Mouse (Mus musculus) spleen, adult 18-20 months (tissue): ENCODE data around the gene Zfp995.
"Not testable (repeated sequence)": the region's sequence is repeated elsewhere in the genome, so short reads cannot be mapped to it uniquely, and the experiment has no call there.

Experiments
- DNase-seq, 2 experiments: peaks; one replicate each; pipeline ENCODE4 v3.0.0; 2022; ENCODE audit warnings: mixed read lengths in 2 of 2

Gene Zfp995

DNA sequence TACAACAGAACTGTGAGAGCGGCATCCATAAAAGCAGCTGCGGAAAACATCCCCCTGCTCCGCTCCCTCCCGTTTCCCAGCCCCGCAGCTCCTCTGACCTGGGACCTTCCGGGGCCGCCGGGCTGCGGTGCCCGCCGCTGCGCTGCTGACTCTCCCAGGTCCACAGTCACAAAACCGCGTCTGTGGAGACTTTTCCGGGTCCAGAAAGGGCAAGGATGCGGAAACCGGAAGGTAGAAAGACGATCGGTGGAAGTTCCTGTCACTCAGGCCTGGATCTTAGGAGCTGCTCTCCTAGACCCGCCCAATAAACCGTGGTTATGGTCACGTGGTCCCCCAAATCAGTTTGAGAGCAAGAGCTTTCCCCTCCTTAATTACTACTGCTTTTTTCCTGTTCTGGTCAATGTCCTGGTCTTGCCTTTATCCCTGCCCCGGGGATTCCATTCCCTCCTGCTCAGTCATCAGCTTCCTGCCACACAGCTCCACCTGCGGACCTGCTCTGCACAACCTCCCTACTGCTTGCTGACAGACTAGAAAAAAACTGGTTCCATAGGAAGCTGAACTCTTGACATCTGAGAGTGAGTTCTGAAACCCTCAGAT, at the start of gene Zfp995:
Gene Zfp995, minus strand, starts transcription at position 471 of the 597 bp plus-strand sequence.
- peak in 1 of 2 experiments; percentile 35 for DNase-seq

DNA sequence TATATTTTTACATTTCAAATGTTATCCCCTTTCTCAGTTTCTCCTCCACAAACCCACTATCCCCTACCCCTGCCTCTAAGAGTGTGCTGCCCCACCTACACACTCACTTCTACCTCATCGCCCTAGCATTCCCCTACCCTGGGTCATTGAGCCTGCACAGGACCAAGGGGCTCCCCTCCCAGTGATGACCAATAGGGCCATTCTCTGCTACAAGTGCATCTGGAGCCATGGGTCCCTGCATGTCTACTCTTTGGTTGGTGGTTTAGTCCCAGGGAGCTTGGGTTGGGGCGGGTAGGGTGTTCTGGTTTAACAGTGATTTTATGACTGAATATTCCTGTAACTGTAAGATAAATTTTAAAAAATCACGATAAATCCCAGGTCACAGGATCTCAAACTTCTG, 687 bp downstream of the Zfp995 start:
- no peak for DNase-seq

DNA sequence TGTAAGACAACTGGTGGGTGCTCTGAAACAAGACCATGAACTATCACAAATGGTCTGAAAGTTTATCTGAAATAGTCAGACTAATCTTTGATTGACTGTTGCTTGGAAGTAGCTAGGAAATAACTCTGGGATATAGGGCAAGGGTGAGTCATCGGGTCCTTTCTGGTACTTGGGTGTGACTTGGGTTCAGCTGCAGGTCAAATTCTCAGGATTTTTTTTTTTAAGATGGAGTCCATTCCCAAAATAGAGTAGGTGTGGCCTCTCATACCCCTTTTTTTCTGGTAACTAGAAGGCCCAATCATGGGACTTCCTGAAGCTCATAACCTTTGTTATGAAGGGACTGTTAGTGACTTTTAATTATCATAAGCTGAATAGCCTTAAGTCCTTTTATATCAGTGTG, 38.5 kb downstream of the Zfp995 start:
- no peak for DNase-seq

DNA sequence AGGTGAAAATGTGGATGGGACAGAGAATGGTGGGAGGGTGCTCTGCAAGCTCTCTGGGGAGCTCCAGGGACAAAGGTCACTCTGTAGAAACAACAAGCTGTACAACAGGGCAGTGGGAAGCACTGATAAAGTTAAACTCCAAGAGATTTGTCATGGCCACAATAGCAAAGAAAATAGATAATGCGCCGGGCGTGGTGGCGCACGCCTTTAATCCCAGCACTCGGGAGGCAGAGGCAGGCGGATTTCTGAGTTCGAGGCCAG, 63.5 kb downstream of the Zfp995 start:
- DNase-seq, result not testable (repeated sequence)

DNA sequence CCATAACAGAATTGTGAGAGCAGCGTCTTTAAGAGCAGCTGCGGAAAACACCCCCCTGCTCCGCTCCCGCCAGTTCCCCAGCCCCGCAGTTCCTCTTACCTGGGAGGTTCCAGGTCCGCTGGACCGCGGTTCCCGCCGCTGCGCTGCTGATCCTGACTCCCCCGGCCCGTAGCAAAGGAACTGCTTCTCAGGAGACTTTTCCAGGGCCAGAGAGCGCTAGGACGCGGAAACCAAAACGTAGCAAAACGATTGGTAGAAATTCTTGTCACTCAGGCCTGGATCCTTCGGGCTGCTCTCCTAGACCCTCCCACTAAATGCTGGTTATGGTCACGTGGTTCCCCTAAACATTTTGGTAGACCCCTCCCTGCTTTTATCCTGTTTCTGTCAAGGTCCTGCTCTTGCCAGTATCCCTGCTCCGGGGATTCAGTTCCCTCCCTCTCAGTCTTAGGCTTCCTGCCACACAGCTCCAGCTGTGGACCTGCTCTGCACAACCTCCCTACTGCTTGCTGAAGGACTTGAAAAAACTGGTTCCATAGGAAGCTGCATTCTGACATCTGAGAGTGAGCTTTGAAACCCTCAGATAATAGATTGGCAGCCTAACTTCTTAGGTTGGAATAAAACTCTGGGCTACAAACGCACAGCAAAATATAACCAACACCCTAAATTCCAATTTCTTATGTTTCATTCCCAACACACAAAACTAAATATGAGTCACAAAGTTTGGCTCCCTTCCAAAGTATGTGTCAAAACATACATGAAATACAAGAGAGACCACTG, 64.0 kb downstream of the Zfp995 start, which contains the start of gene Zfp820:
Gene Zfp820, minus strand, starts transcription at position 228 of the 777 bp plus-strand sequence.
- peak in 1 of 2 experiments; percentile 3 for DNase-seq

DNA sequence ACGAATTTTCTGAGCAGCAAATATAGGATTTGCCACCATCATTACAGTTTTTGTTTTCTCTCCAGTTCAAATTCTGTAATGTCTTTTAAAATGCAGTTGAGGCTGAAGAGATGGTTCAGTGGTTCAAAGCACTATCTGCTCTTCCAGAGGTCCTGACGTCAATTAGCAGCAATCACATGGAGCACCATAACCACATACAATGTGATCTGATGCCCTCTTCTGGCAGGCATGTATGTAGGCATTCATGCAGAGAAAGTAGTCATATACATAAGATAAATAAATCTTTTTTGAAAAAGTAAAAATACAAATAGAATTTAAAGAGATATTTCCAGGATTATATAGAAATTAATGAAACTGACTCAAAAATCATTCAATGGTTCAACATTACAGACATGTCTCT, 71.2 kb downstream of the Zfp995 start:
- DNase-seq, result no peak
